Mouse (Mus musculus) MEL (cell line): ENCODE measurements around the gene Cox5b.

Experiments used
- CTCF ChIP-seq, 3 experiments: IDR thresholded peaks in 2 of 3; conservative IDR thresholded peaks in 1 of 3; 2 replicates each; pipeline ENCODE4 v1.5.1; 2011 to 2012; ENCODE audit warnings: low read length in 3 of 3, low read depth in 2 of 3, mild to moderate bottlenecking in 2 of 3, improper control_type of control experiment in 1 of 3, inconsistent platforms in 1 of 3, mixed read lengths in 1 of 3, moderate library complexity in 1 of 3; ENCODE audit not compliant: control insufficient read depth in 1 of 3, insufficient read depth in 1 of 3, poor library complexity in 1 of 3, severe bottlenecking in 1 of 3
- POLR2AphosphoS2 ChIP-seq: IDR thresholded peaks from 2 replicates; pipeline ENCODE4 v1.6.1; 2011; ENCODE audit warnings: low read length, improper control_type of control experiment
- USF1 ChIP-seq: IDR thresholded peaks from 2 replicates; pipeline ENCODE4 v1.6.1; 2014; ENCODE audit warnings: low read depth, mild to moderate bottlenecking, inconsistent platforms, low read length, improper control_type of control experiment, moderate library complexity

DNA sequence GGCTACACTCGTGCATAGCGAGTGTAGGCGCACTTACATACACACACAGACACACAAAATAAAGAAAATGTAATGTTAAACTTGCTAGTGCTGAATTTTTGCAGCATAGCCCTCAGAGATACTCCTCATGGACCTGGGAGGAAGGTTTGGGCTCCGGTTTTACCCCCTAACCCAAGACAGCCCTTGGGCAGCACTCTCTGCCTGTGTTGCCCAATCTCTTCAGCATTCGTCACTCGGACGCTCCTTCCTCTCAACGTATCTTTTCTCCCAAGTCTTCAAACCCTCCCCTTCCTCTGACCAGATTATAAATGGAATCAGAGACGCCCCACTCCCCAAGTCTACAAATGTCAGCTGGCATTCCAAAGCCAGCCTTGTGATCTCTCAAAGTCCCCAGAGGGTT, 51.8 kb downstream of the Cox5b start:
- TF ChIP-seq POLR2AphosphoS2 (no peak), USF1 (no peak), CTCF (IDR thresholded peaks at IDR 0.05 in 2 of 3, conservative IDR thresholded peaks at IDR 0.05 in 1 of 3; ENCODE audit: control insufficient read depth in 1 of 3, insufficient read depth in 1 of 3, low read depth in 2 of 3, low read length in 3 of 3, poor library complexity in 1 of 3, severe bottlenecking in 1 of 3) (no peak)
